Mouse (Mus musculus): ENCODE data around the gene Plac1.

Plac1 gene

GRCm38 (mm10) chrX:53196392-53196791, 43.5 kb downstream of the Plac1 start:
- no peak for DNase-seq

- DNase-seq, result no peak
These were observed 51.2 kb downstream of the Plac1 start for GRCm38 (mm10) chrX:53188692-53189091.

GRCm38 (mm10) chrX:53179801-53180200, 60.1 kb downstream of the Plac1 start:
- no peak for DNase-seq

DNA sequence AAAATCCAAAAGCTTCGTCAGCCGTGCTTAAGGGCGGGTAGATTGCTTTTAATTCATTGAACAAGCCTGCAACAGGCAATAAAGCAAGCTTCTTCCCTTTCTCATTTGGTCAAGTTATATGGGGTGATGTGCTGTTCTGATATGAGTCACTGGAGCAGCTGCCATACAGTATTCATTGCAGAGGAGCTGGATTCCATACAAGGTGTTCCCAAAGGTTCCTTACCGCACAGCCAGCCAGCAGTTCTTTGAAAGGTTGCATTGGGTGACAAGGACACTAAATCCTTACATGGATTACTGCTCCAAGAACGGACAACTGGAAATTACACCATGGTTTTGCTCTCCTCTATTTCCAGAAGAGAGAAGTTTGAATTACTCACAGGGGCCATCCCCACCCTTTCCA, 63.6 kb downstream of the Plac1 start:
- DNase-seq, result no peak

DNA sequence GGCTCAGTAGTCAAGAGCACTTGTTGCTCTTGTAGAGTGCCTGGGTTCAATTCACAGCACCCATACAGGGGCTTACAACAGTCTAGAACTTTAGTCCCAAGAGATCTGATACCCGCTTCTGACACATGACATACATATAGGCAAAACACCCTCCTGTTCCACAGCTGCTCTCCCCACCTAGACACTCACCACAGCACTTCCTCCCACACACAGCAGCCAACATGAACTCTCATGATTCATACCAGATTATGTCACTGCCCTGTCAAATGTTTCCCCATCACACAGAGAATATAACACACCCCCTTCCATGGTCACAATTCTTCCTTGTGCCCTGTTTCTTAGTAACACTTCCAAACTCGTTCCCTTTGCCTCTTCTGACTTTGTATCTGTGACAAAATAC, 71.3 kb downstream of the Plac1 start:
- no peak for DNase-seq

GRCm38 (mm10) chrX:53166901-53167525, 72.9 kb downstream of the Plac1 start:
- DNase-seq, result no peak

DNA sequence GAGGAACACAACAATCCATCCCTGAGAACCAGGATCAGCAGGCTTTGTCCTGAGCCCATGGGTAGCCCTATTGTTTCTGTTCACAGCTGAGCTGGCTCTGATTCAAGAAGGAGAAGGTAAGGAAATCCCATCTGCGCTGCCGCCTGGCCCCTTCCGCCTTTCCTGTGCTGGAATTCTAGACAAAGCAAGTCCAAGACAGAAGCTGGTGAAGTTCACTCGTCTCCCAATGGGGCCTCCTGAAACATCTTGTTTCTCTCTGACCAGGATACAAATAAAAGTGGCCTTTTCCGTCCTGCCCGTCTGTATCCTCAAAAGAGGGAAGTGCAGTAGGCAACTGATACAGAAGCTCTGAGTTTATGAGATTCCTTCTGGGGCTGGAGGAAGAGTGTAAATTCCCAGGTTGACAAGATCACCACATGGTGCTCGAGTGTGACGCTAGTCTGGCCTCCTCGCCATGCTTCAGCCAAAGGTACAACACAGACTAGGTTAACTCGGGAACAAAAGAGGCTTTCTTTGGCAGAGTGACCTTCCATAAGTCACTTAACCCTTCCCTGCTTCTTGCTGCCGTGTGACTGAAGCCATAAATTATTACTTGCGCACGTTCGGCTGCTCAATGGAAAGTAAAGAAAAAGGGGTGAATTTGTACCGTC, 73.5 kb downstream of the Plac1 start:
- DNase-seq, result no peak

DNA sequence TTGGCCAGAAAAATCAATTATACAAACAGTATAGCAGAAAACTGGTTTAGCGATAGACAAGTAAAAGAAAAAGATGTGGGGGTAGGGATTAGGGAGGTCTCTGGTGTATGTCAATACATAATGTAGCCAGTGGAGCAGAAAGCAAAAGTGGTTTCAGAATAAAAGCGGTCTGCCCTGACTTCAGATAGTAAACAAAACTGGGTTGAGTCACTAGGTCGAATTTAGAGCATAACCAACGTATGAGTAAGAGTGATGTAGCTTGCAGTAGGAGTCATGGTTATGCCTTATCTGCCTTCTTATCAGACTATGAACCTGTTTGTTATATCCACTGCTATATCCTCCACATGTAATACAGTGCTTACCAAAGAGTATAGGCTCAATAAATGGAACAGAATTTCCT, 77.3 kb downstream of the Plac1 start:
- no peak for DNase-seq

GRCm38 (mm10) chrX:53161583-53161982, 78.3 kb downstream of the Plac1 start:
- DNase-seq, result no peak

- peak; percentile 6 to 30 for DNase-seq
These were observed 78.8 kb downstream of the Plac1 start for GRCm38 (mm10) chrX:53161115-53161514.

GRCm38 (mm10) chrX:53148039-53148438, 91.9 kb downstream of the Plac1 start:
- no peak for DNase-seq

DNA sequence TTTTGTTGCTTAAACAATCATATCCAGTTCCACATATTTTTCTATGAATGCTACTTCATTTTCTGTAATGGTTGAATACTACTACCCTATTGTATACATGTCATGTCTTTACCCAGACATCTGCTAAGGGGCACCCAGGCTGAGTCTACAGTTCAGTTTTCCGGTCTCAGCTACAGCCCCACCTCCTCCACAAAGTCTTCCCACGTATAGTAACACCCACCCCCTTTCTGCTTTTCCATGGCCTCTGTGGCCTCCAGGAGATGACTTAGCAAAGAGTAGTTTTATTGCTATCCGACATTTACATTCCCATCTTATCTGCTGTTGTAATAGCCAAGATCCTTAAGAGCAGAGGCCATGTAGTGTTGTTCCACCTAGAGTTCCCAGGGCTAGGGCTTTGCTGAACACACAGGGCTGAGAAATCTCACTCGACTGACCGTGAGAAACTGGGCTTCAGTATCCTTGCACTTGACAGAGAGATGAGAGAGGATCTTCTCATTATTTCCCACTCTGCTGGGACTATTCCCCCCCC, 93.5 kb downstream of the Plac1 start:
- no peak for DNase-seq

DNA sequence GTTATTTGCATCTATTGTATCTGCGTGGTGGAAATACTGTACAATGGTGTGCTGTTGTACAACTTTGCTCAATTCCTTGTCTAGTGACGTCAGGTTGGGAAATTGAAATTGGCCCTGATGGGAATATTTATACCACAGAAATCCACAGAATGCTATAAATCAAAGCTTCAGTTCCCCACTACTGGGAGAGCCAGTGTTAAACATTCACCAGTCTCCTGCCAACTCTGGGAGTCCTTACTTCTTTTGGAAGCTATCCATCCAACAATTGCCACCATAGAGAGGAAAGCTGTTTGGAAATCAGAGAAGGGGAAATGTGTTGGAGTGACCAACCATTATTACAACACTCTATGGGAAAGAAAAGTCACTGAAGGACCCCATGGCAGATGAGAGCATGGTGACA, 100.3 kb downstream of the Plac1 start:
- DNase-seq, result no peak

DNA sequence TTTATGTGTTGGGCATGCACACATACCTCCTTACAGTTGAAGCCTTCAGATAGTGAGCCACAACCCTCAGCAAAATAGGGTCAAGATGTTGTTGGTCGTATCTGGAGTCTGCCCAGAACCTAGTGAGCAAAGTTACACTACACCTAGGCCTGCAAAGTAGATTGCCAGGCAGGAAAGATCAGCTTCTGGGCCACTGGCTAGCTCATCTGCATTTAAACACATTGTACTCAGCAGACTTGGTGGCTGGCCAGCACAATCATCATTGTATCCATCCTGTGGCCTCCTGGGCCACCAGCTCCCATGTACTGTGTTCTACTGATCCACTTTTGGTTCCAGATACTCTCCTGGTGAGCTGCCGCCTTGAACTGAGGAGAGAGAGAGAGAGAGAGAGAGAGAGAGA, 102.8 kb downstream of the Plac1 start:
- DNase-seq, result no peak

DNA sequence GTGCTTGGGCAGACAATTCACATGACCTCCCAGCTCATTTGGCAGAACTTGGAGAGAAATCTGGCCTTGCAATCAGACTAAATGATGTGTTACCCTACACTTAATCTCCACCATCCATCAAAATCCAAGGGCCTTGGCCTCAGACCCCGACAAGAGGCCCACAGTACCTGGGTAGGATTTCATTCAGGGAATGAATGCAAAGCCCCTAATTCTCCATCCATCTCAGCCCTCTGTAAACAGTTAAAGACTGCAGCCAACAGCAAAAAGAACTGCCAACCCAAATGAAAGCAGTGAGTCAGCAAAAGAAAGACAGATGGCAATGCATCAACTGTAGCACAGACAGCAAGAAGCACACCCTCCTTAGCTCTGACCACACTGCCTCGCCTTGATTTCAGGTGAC, 110.4 kb downstream of the Plac1 start:
- DNase-seq, result no peak

- DNase-seq, result no peak
These were observed 113.3 kb downstream of the Plac1 start for GRCm38 (mm10) chrX:53126492-53127033.

DNA sequence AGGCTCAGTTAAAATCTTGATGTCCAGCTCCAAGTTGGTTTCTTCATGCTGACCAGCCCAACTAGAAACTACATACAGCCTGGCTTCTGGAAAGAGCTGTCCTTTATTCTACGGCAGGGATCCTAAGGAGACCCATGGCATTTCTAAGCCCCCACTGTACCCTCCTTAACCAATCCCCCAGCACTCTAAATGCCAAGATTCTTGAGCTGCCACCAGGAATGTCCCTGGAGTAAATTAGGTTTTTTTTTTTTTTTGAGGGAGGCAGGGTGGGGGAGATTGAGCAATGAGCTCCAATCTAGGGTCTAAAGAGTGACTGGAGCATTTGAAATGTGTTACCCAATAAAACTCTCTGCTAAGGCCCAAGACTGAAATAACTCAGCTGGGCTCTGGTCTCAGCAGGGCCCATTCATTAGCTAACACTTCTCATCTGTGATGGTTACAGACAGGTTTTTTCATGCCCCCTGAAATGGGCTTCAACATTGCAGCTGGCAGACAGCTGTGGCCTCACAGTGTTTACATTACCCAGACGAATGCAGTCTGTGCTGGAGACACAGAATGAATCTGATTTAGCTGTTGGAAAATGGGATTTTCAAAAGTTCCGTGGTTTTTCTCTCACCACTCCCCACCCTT, 114.0 kb downstream of the Plac1 start:
- DNase-seq, result no peak

- DNase-seq, result no peak
These were observed 116.3 kb downstream of the Plac1 start for GRCm38 (mm10) chrX:53123562-53123961.

DNA sequence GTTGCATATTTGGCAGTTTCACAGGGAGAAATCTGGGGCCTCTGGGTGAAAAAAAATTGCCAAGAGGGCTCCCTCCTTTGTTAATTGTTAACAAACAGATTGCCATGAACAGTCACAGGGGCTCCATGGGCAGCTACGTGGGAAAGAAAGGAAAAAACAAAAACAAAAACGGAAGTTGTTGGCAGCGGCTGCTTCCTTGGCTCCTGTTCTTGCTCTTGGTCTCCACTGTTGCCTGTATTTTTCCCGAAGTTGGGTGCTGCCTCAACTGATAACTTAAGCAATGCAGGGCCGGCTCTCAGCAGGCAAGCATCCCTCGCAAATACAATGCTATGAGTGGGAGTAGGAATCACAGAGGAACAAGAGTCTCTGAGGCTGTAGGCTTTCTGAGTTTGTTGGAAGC, 121.3 kb downstream of the Plac1 start:
- no peak for DNase-seq

GRCm38 (mm10) chrX:53118019-53118418, 121.9 kb downstream of the Plac1 start:
- no peak for DNase-seq

GRCm38 (mm10) chrX:53114994-53115393, 124.9 kb downstream of the Plac1 start:
- no peak for DNase-seq

- DNase-seq, result no peak
These were observed 129.8 kb downstream of the Plac1 start for GRCm38 (mm10) chrX:53110142-53110541.

DNA sequence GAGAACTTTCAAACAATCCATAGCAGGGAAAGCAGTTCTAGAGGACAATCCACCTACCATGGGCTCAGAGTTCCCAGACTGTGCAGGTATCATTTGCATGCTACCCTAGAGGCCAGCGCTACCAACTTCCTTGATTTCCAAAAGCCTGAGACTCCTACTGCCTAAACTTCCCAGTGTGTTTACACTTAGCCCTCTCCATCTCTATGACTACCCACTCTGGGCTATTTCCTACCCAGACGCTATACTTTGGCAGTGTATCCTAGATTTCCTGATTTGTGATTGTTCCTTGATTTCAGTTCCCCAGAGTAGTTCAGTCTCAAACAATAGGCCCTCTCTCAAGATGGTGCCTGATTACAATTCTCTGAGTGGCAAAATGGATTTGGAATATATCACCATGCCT, 132.8 kb downstream of the Plac1 start:
- no peak for DNase-seq

DNA sequence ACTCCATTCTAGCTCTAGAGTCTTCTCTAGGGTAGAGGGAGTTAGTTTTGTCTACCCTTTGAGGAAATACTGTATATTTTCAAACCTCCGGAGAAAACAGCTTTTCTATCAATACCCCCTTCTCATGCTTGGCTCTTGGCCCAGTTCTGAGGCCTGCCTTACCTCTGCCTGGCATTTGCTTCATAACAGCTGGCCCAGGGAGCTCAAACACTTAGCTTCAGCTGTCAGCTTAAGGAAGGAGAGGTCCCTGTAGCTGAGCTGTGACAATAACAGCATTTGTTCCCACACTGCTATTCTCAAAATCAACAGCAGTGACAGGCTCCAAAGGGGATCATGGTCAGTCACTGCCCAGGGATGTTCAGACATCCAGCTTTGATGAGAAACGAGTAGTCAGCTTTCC, 138.7 kb downstream of the Plac1 start:
- DNase-seq, result no peak

All from thymus, postnatal 36 days (tissue).